Mouse (Mus musculus): ENCODE results near the gene Fyn. TPM values are rescaled to one million over a fixed set of nuclear protein-coding genes. Genes with fewer than 3 reads are reported as not detected.

The Fyn gene
- total and polyA plus RNA-seq, 2 experiments from 2014 or later: 95.2 to 120 TPM

DNA sequence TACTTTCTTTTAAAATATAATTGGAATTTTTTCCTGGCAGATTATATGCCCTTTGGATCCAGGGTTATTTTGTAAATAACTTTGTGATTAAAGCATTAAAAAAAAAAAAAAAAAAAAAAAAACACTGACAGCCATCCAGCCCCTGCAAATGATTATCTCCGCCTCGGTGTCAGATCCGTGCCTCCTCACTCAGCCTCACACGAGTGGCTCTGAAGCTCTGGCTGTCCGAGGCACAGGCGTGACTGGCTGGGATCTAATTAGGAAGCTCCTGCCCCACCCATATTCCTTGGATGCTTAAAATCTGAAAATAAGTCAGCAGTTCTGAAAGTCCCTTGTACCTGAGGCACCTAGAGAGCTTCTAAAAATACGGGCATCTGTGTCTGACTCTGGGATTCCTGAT, 164.2 kb downstream of the Fyn start:
- Histone ChIP-seq H3K4me2 (ENCODE audit: low read depth, low read length) (no peak overlapping the region), H3K9ac (replicated peaks; ENCODE audit: low read length) (no peak overlapping the region), H3K9me3 (ENCODE audit: low read length) (no peaks in the 10 kb centered on the region), H3K27ac (peak overlapping the region; percentile 2; the same call in 1 of the 2 replicates), H3K36me3 (ENCODE audit: insufficient read depth, low read length) (peaks cover 9% of the 10 kb centered on the region; the same call in 1 of the 2 replicates), H3K4me1 (ENCODE audit: insufficient read depth, low read length) (peaks cover 24% of the 10 kb centered on the region), H3K4me3 (ENCODE audit: low read length) (no peak overlapping the region), H3K27me3 (ENCODE audit: insufficient read depth, low read length) (no peaks in the 10 kb centered on the region)
- ATAC-seq: no peak
- 49% methylated on average over 7 of the region's 7 CpGs for WGBS
- TF ChIP-seq CTCF (IDR thresholded peaks at IDR 0.05; ENCODE audit: low read depth): no peak
- DNase-seq (ENCODE audit: low spot score): no peak

DNA sequence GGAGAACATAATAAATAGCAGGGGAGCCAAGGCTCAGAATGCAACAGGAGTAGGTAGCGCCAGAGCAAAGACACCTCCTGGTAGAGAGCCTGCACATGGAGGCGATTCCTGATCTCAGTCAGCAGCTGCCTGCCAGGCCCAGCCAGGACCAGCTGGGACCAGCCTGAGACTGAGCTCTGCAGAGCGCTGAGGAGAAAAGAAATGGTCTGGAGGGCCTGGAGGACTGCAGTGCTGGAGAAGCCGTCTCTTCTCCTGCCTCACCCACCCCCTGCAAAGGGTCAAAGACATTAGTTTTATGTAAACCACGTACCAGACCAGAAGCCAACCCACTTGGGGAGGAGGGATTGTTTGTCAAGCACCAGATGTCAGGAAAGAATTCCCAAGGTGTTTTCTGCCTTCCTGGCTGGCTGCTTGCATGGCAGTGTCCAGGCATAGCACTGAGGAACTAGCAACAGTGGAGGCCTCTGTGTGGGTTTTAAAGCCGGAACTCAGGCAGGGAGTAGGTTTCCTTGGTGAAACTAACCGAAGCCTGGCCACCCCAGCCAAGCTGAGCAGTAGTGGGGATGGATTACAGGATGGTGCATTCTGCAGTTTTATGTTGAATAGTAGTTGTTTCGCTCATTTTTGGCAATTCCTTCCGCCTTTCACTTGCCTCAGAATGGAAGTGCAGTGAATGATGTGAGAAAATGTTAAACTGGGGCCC, 165.8 kb downstream of the Fyn start:
- H3K4me2 ChIP-seq (ENCODE audit: low read depth, low read length): no peak overlapping the region
- DNase-seq (ENCODE audit: low spot score): peak; percentile 65
- peak; percentile 77 for ATAC-seq
- peaks cover 25% of the 10 kb centered on the region for H3K4me1 ChIP-seq (ENCODE audit: insufficient read depth, low read length)
- peaks cover 9% of the 10 kb centered on the region; the same call in 1 of the 2 replicates for H3K36me3 ChIP-seq (ENCODE audit: insufficient read depth, low read length)
- TF ChIP-seq CTCF (IDR thresholded peaks at IDR 0.05; ENCODE audit: low read depth): no peak
- H3K27me3 ChIP-seq (ENCODE audit: insufficient read depth, low read length): no peaks in the 10 kb centered on the region
- no peak overlapping the region for H3K9ac ChIP-seq (replicated peaks; ENCODE audit: low read length)
- WGBS: 32% methylated on average over 9 of the region's 9 CpGs
- no peaks in the 10 kb centered on the region for H3K9me3 ChIP-seq (ENCODE audit: low read length)
- H3K4me3 ChIP-seq (ENCODE audit: low read length): no peak overlapping the region
- peak overlapping the region; percentile 77 for H3K27ac ChIP-seq

DNA sequence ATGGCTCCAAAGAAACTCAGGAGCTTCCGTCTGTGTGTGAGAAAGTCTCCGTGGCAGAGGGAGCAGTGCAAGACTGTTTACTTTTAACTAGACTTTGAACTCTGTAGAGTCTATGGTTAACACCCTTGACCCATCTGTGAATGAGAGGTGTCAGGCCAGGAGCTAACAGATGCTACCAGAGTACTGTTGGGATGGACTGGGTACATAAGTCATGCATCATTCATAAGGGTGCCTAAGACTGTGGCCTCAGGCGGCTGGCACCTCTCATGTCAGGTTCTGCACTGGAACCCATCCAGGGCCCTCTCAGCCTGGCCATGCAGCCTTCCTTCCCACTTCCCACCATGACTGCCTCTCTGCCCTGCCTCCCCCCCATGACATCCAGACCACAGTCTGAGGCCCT, 166.7 kb downstream of the Fyn start:
- H3K4me3 ChIP-seq (ENCODE audit: low read length): no peak overlapping the region
- WGBS: 50% methylated on average over 3 of the region's 3 CpGs
- ATAC-seq: no peak
- H3K4me2 ChIP-seq (ENCODE audit: low read depth, low read length): no peak overlapping the region
- no peaks in the 10 kb centered on the region for H3K27me3 ChIP-seq (ENCODE audit: insufficient read depth, low read length)
- H3K36me3 ChIP-seq (ENCODE audit: insufficient read depth, low read length): peaks cover 9% of the 10 kb centered on the region; the same call in 1 of the 2 replicates
- H3K9me3 ChIP-seq (ENCODE audit: low read length): no peaks in the 10 kb centered on the region
- TF ChIP-seq CTCF (IDR thresholded peaks at IDR 0.05; ENCODE audit: low read depth): no peak
- no peak overlapping the region for H3K9ac ChIP-seq (replicated peaks; ENCODE audit: low read length)
- DNase-seq (ENCODE audit: low spot score): no peak
- H3K4me1 ChIP-seq (ENCODE audit: insufficient read depth, low read length): peaks cover 34% of the 10 kb centered on the region
- H3K27ac ChIP-seq: peak overlapping the region; percentile 77

DNA sequence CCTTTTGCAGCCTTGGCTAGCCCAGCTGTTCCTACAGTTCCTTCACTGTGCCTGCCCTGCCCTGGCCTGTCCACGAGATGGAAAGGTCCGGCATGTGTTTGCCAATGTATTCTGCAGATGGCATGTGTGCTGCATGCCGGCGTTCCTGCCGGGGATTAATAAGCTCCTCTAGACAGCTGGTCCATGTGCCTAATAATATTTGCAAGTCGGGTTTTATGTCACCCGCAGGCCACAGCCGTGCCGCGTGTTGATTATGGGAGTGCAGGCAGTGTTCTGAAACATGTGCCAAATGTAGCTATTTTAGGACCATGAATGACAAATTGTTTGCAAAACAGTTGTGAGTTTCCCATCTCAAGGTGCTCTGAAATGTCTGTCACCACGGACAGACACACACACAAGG, 167.6 kb downstream of the Fyn start:
- Histone ChIP-seq H3K36me3 (ENCODE audit: insufficient read depth, low read length) (peaks cover 9% of the 10 kb centered on the region; the same call in 1 of the 2 replicates), H3K9me3 (ENCODE audit: low read length) (no peaks in the 10 kb centered on the region), H3K27ac (peak overlapping the region; percentile 77; the same call in 1 of the 2 replicates), H3K9ac (replicated peaks; ENCODE audit: low read length) (no peak overlapping the region), H3K4me3 (ENCODE audit: low read length) (no peak overlapping the region), H3K4me2 (ENCODE audit: low read depth, low read length) (no peak overlapping the region), H3K4me1 (ENCODE audit: insufficient read depth, low read length) (peaks cover 40% of the 10 kb centered on the region), H3K27me3 (ENCODE audit: insufficient read depth, low read length) (no peaks in the 10 kb centered on the region)
- WGBS: 37% methylated on average over 11 of the region's 11 CpGs
- DNase-seq (ENCODE audit: low spot score) (peak; percentile 74), ATAC-seq (peak; percentile 70)
- TF ChIP-seq CTCF (IDR thresholded peaks at IDR 0.05; ENCODE audit: low read depth): peak; percentile 54

DNA sequence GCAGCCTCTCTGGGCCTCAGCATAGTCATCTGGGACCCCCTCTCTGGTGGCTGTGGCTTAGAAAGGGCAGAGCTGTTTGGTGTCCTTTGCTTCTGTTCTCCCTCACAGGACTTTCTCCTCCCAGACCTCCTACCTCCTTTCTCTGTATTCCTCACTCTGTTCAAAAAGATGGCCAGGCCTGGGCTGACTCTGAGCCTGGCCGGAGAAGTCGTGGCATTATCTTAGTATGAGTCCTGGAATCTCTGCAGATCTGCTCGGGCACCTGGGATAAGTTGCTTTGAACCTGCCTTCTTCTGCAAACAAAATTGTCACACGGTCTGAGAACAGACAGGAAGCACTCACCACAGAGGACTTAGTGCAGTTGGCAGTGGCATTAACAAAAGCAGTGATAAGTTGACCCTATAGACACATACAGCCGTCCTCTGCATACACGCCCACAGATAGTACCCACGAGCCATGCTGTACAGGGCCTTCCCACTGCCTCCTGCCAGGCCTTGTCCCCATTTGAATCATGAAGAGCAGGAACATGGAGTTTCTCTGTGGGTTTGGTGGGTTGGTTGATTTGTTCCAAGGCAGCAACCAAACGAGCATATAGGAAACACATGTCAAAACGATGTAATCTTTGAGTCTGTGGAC, 171.5 kb downstream of the Fyn start:
- peak overlapping the region; percentile 77 for H3K27ac ChIP-seq
- H3K9me3 ChIP-seq (ENCODE audit: low read length): no peaks in the 10 kb centered on the region
- no peak for DNase-seq (ENCODE audit: low spot score)
- WGBS: 36% methylated on average over 9 of the region's 9 CpGs
- peaks cover 56% of the 10 kb centered on the region for H3K4me1 ChIP-seq (ENCODE audit: insufficient read depth, low read length)
- ATAC-seq: no peak
- TF ChIP-seq CTCF (IDR thresholded peaks at IDR 0.05; ENCODE audit: low read depth): no peak
- H3K36me3 ChIP-seq (ENCODE audit: insufficient read depth, low read length): peaks cover 8% of the 10 kb centered on the region; the same call in 1 of the 2 replicates
- no peak overlapping the region for H3K4me2 ChIP-seq (ENCODE audit: low read depth, low read length)
- H3K27me3 ChIP-seq (ENCODE audit: insufficient read depth, low read length): no peaks in the 10 kb centered on the region
- H3K9ac ChIP-seq (replicated peaks; ENCODE audit: low read length): 0 out of 2 replicates have a peak overlapping the region, but pooled peaks have one; percentile 9
- no peak overlapping the region for H3K4me3 ChIP-seq (ENCODE audit: low read length)

DNA sequence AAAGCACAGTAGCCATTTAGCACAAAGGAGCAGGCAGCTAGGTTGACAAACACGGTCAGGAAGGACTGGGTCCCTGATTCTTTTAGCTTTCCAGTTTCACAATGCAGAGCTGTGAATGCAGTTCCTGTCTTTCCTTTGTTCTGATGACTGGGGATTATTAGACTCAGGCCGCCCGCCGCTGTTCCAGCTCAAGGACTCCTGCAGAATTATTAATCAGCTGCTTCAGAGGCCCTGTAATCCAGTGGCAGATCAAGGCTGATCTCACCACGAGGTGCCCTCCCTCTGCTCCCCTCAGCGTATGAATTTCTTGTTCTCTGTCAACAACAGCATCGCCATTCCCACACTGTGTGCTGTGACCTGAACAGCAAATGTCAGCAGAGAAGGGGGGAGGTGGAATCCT, 172.3 kb downstream of the Fyn start:
- H3K4me2 ChIP-seq (ENCODE audit: low read depth, low read length): no peak overlapping the region

More for the DNA sequence above, 172.3 kb downstream of the Fyn start:
- Histone ChIP-seq H3K36me3 (ENCODE audit: insufficient read depth, low read length) (0 out of 2 replicates have a peak, but pooled peaks cover 4% of the 10 kb centered on the region), H3K27me3 (ENCODE audit: insufficient read depth, low read length) (no peaks in the 10 kb centered on the region), H3K9me3 (ENCODE audit: low read length) (no peaks in the 10 kb centered on the region), H3K27ac (peak overlapping the region; percentile 91), H3K4me1 (ENCODE audit: insufficient read depth, low read length) (peaks cover 47% of the 10 kb centered on the region), H3K9ac (replicated peaks; ENCODE audit: low read length) (peak overlapping the region; percentile 39), H3K4me3 (ENCODE audit: low read length) (no peak overlapping the region)
- ATAC-seq: peak; percentile 81
- 3% methylated on average over 7 of the region's 7 CpGs for WGBS
- peak; percentile 82 for DNase-seq (ENCODE audit: low spot score)
- TF ChIP-seq CTCF (IDR thresholded peaks at IDR 0.05; ENCODE audit: low read depth): no peak
